Mouse (Mus musculus): ENCODE results near the gene Ppara.

- TF ChIP-seq CTCF (IDR thresholded peaks at IDR 0.05; ENCODE audit: borderline replicate concordance, insufficient read depth, low read length) (no peak), POLR2A (IDR thresholded peaks at IDR 0.05; ENCODE audit: low read depth, low read length) (no peak)
Measured at GRCm38 (mm10) chr15:85788051-85788450, 53.3 kb downstream of the Ppara start.
